Mouse (Mus musculus) right cerebral cortex, postnatal 14 days (tissue): ENCODE data around the gene Rpl32.

Experiments used
- DNase-seq: peaks from one replicate; pipeline ENCODE4 v3.0.0; 2022

Rpl32 gene

DNA sequence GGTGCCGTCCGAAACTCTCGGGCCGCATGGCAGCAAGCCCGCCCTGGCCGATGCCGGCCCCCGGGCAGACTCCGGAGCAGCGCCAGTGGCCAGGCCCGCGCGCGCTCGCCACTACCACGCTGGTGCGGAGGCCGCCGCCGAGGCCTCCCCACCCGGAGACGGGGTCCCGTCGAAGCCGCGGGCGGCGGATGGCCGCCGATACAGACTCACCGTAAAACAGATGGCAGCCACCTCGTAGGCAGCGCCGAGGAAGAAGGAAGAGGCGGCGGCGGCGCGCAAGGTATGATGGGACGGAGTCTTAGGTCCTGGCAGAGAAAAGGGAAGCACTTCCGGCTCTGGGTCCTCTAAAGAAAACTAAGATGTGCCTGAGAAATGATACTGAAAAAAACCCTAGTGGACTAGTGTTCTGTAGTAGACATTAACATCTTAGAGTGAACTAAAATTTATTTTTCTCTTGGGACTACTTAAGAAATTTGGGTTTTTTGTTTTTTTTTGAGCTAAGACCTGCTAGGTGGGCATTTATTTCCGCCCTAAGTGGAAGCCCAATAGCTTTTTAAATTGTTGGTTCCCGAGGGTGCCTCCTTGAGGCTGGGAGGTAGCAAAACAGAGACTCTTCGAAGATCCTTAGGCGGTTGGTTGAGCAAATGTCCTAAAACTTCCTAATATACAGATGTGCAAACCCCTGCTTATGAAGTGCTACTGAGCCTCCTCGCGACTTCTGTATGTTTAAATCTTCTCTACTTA lies at the start of gene Rpl32:
Gene Rpl32, minus strand, starts transcription at position 260 of the 744 bp plus-strand sequence.
- peak; percentile 87 for DNase-seq

DNA sequence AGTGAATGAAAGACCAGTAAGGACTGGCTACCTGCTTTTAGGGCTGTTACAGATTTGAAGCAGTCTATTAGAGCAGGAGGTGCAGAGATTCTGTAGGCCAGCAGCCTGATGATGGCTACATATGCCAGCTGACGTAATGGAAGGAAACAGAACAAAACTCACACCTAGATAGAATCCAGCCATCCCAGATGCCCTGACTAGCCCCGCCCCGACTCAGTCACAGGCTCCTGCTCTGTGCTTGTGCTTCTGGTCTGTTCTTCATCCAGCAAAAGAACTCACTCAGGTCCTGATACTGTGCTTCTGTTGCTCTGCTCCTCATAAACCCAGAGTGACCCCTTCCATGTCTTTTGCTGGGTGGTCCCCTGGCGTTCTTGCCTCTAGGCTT lies 47.8 kb upstream of the Rpl32 start:
- DNase-seq = no peak

DNA sequence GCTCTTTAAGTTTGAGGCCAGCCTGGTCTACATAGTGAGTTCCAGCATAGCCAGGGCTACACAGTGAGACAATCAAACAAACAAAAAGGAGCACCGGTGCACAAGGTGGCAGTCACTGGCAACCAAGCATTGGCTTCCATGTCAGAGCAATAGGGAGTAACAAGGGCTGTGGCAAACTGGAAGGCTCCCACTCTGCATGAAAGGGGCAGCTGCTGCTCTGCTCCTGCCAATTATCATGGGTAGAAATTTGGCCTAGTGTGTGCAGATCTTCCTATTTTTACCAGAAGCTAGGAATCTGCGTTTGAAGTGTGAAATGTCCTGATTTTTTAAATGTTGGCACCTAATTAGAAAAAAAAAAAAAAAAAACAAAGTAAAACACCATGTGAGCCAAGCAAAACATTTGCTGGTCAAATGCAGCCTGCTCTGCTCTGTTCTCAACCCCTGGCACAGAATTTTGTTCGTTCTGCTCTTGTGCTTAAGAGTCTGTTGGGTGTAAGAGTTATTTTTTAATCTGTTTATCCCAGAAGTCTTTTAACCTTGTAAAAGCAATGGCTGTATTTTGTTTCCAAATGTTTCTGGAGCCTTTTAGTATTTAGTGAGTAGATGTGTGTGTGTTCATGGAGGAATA lies 47.3 kb upstream of the Rpl32 start:
- no peak for DNase-seq

DNA sequence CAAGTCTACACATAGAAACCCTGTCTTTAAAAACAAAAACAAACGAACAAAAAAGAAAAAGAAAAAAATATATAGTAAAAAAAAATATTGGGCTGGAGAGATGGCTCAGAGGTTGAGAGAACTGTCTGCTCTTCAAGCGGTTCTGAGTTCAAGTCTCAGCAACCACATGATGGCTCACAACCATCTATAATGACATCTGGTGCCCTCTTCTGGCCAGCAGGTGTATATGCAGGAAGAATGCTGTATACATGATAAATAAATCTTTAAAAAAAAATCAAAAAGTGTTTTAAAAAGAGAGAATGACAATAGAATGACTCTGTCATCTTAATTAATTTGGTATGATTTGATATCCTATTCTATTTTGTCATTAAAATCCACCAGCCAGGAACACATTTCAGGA lies 45.9 kb upstream of the Rpl32 start:
- no peak for DNase-seq

DNA sequence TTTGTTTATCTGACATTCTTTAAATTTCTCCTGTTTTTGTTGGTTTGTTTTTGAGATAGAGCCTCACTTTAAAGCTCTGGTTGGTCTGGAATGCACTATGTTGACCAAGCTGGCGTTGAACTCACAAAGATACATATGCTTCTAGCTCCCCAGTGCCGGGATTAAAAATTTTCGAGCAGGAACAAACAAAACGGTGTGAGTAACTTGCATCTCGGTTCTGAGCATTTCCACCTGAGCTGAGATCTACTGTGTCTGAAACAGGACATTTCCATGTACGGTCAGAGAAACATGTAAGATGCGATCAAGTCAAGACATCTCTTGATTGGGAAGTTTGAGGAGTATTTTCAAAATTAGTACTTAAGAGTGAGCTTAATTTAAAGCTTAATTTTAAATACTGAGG lies 45.4 kb upstream of the Rpl32 start:
- no peak for DNase-seq

DNA sequence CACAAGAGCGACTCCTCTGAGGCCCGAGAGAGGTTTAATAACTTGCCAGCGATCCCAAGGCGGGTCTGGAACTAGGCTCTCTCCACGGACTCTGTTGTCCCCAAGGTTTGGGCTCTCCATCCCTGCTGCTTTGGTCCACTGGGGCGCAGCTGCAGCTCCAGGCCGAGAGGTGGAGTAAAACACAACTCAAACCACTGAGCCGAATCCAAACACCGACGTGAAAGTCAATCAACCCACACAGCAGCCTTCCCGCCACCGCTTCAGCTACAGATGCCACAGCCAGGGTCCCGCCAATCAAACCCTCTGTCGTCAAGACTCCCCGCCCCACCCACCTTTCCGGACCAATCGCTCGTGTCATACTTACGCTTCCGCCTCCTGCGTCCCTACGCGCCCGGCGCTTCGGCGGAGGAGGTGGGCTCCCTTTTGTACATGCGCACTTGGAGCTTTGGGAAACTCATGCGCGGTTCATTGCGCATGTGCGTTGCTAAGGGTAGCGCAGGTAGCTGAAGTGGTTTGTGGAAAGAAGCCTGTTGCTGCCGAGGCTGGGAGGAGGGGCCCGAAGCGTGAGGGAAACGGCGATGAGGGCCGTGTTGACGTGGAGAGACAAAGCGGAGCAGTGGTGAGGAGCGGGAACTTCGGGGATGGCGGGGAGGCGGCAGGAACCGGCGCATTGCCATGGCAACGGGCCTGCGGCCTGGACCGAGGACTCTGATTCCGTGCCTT lies 44.7 kb upstream of the Rpl32 start, which contains the start of the genes Mbd4 and Ift122:
Gene Mbd4, minus strand, starts transcription at position 281 of the 723 bp plus-strand sequence.
Gene Ift122, plus strand, starts transcription at position 380 of the 723 bp plus-strand sequence.
- peak; percentile 97 for DNase-seq

- DNase-seq = no peak
Observed at GRCm38 (mm10) chr6:115852446-115853090, 44.0 kb upstream of the Rpl32 start.

DNA sequence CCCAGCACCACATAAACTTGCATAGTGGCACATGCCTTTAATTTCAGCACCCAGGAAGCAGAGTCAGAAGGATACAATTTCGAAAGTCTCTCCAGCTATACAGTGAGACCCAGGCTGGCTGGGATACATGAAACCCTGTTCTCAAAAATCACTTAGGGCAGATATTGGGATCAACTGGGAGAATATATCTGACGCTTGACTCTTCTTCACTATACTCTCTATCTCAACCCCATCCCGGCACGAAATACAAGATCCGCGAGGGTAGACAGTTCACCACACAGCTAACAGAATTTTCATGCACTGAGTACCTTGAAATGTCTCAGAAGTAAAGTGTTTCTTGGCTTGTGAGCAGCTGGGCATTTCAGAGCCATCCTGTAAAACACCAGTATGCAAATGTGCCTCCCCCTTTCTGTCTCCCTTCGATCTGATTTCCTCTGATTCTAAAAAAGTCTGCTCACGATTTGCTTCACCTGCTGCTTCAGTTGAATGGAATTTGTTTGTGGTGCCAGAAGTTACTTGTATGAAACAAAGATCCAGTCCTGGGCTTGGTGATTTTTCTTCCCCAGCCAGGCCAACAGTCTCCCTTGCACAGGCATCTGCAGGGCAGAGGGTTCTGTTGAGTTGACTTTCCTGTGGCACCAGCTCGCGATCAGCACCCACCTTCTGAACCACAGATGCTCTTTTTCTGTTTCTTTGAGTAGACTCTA lies 40.2 kb upstream of the Rpl32 start:
- no peak for DNase-seq

- peak; percentile 70 for DNase-seq
Observed at GRCm38 (mm10) chr6:115846640-115847411, 38.3 kb upstream of the Rpl32 start.

DNA sequence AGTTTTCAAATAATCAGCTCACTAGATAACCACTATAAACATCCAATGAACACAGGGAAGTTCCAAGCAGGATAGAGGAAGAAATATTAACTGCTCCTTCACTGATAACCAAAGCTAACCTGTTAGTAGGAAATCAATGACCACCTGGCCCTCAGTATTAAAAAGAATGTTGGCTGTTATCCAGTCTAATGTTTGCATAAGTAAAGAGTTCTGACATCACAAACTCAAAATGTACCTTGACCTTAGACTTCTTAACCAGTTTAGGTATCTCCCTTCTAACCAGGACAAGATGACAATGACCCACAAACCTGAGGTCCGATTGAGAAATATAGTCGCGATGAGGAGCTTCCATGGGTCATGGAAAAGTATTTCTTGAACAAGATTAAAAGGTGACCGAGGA lies 36.5 kb upstream of the Rpl32 start:
- no peak for DNase-seq

GRCm38 (mm10) chr6:115838745-115839144 lies 30.2 kb upstream of the Rpl32 start:
- no peak for DNase-seq

DNA sequence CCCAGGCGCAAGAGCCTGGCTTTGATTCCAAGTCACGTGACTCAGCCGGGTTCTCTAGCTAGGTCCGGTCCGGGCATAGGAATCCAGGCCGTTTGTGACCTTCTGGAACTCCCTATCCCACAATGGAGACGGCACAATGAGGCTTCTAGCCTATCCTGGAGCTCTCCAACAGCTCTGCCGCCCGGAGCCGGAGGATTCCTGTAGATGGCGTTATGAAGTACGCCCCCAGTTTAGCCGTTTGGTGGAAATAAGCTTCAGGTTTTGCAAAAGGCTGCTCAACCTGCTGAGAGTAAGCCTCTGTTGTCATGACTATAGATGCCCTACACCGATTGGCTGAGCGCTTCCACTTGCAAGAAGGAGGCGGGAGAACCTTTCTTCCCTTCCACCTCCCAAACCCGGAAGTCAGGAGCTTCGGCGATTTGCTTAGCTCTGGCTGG lies 29.6 kb upstream of the Rpl32 start, which contains the start of gene Efcab12:
Gene Efcab12, minus strand, starts transcription at position 252 of the 437 bp plus-strand sequence.
- peak; percentile 63 for DNase-seq

DNA sequence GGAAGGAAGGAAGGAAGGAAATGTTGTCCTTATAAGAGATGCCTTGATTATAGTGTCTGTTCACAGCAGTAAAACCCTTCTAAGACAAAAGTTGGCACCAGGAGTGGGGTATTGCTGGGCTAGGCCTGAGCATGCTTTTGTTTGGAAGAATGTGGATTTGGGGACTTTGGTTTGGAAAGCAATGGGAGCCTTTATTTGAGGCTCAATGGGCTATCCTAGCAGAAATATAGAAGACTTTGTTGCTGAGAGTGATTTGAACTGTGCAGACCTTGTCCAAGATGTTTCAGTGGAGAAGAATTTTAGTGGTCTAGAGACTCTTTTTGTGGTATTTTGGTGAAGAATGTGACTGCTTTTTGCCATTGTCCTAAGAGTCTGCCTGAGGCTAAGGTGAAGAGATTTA lies 25.3 kb upstream of the Rpl32 start:
- DNase-seq = no peak

DNA sequence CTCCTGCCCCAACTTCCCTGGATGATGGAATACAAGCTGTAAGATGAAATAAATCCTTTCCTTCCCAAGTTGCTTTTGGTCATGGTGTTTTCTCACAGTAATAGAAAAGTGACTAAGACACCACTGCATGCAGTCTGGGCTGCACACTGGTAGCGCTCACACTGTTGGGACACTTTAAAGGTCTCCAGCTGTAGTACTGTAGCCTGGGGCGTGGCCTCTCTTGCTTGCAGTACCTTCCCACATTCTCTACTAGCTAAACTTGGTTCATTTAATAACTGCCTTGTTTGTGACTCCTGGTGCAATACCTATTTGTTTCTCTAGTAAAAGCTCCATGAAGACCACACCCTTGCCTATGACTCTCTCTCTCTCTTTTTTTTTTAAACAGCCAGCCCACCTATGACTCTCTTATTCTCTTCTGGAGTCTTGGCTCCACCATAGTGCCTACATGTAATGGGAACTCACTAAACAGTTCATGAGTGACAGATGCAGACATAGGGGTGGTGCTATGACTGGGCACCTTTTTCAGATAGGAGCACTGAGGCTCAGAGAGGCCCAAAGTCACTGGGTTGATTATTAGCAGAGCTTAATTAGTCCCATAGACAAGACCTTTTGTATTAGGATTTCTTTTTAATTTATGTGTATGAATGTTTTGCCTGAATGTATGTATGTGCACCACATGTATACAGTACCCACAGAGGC lies 23.8 kb upstream of the Rpl32 start:
- DNase-seq = no peak

- DNase-seq = no peak
Observed at GRCm38 (mm10) chr6:115830779-115831601, 22.4 kb upstream of the Rpl32 start.

DNA sequence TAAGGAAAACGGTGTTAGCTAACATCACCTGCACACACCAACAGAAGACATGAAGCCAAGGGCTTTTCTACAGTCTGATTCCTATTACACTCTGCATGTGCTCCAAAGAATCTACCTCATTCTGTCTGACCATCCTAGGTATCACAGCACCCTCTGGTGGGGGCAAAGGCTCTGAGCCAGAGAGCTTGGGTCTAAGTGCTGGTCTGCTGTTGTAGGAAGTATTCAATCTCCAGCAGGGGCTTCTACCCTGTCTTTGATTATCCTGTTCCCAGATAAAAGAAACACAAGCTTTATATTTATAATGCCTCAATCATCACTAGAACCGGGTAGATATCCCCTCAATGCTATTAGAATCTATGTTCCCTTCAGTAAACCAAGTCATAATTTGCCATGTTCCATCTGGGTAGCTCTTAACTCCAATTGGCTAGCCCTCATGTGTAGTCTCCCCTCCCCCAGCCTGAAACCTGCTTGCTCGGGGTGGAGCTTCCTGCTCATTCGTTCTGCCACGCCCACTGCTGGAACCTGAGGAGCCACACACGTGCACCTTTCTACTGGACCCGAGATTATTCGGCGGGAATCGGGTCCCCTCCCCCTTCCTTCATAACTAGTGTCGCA lies 15.4 kb upstream of the Rpl32 start:
- peak; percentile 35 for DNase-seq

GRCm38 (mm10) chr6:115821216-115821993 lies 12.9 kb upstream of the Rpl32 start:
- no peak for DNase-seq

- DNase-seq = no peak
Observed at GRCm38 (mm10) chr6:115818129-115818528, 9.6 kb upstream of the Rpl32 start.

- no peak for DNase-seq
Observed at GRCm38 (mm10) chr6:115815041-115815440, 6.5 kb upstream of the Rpl32 start.
